Mouse (Mus musculus): Measurements from ENCODE around the gene Hemk1. TPM values are rescaled to one million over a fixed set of nuclear protein-coding genes. Genes with fewer than 3 reads are reported as not detected.

Gene Hemk1
- polyA plus RNA-seq, 1 experiment: 14.1 TPM

GRCm38 (mm10) chr9:107335046-107335445 lies 3.1 kb downstream of the Hemk1 start:
- H3K36me3 ChIP-seq (ENCODE audit: control insufficient read depth, insufficient read depth): no peaks in the 10 kb centered on the region
- H3K79me3 ChIP-seq (ENCODE audit: low read depth): no peaks in the 10 kb centered on the region
- no peaks in the 10 kb centered on the region for H3K27me3 ChIP-seq (ENCODE audit: control insufficient read depth, insufficient read depth, insufficient read length)
- no peak overlapping the region for H3ac ChIP-seq (ENCODE audit: control insufficient read depth, insufficient read length, low read depth)
- TF ChIP-seq FOSL1 (IDR thresholded peaks at IDR 0.05; ENCODE audit: insufficient read depth, low read length, poor library complexity, severe bottlenecking) (no peak), MYOG (IDR thresholded peaks at IDR 0.05; ENCODE audit: control insufficient read depth, extremely low read depth, insufficient read length) (no peak), MYOD1 (IDR thresholded peaks at IDR 0.05; ENCODE audit: control insufficient read depth, insufficient read length, low read depth) (no peak), MAX (IDR thresholded peaks at IDR 0.05) (no peak), USF1 (IDR thresholded peaks at IDR 0.05; ENCODE audit: low read depth) (no peak), CEBPB (IDR thresholded peaks at IDR 0.05; ENCODE audit: low read depth) (no peak)
- H3K4me3 ChIP-seq (ENCODE audit: insufficient read depth, poor library complexity, severe bottlenecking): no peak overlapping the region
- no peaks in the 10 kb centered on the region for H3K79me2 ChIP-seq (ENCODE audit: control insufficient read depth, insufficient read depth)

GRCm38 (mm10) chr9:107334356-107334755 lies 3.8 kb downstream of the Hemk1 start:
- Histone ChIP-seq H3K79me2 (ENCODE audit: control insufficient read depth, insufficient read depth) (no peaks in the 10 kb centered on the region), H3K4me3 (ENCODE audit: insufficient read depth, poor library complexity, severe bottlenecking) (no peak overlapping the region), H3ac (ENCODE audit: control insufficient read depth, insufficient read length, low read depth) (no peak overlapping the region), H3K27me3 (ENCODE audit: control insufficient read depth, insufficient read depth, insufficient read length) (no peaks in the 10 kb centered on the region), H3K36me3 (ENCODE audit: control insufficient read depth, insufficient read depth) (no peaks in the 10 kb centered on the region), H3K79me3 (ENCODE audit: low read depth) (no peaks in the 10 kb centered on the region)
- TF ChIP-seq FOSL1 (IDR thresholded peaks at IDR 0.05; ENCODE audit: insufficient read depth, low read length, poor library complexity, severe bottlenecking) (no peak), USF1 (IDR thresholded peaks at IDR 0.05; ENCODE audit: low read depth) (no peak), CEBPB (IDR thresholded peaks at IDR 0.05; ENCODE audit: low read depth) (no peak), CTCF (IDR thresholded peaks at IDR 0.05; ENCODE audit: control insufficient read depth, insufficient read depth, insufficient read length) (no peak), MYOD1 (IDR thresholded peaks at IDR 0.05; ENCODE audit: control insufficient read depth, insufficient read length, low read depth) (no peak), MYOG (IDR thresholded peaks at IDR 0.05; ENCODE audit: control insufficient read depth, extremely low read depth, insufficient read length) (no peak), MAX (IDR thresholded peaks at IDR 0.05) (no peak)

- no peaks in the 10 kb centered on the region for H3K36me3 ChIP-seq (ENCODE audit: control insufficient read depth, insufficient read depth)
- H3K79me2 ChIP-seq (ENCODE audit: control insufficient read depth, insufficient read depth): no peaks in the 10 kb centered on the region
- TF ChIP-seq MYOG (IDR thresholded peaks at IDR 0.05; ENCODE audit: control insufficient read depth, extremely low read depth, insufficient read length) (no peak), USF1 (IDR thresholded peaks at IDR 0.05; ENCODE audit: low read depth) (no peak), CEBPB (IDR thresholded peaks at IDR 0.05; ENCODE audit: low read depth) (no peak), MYOD1 (IDR thresholded peaks at IDR 0.05; ENCODE audit: control insufficient read depth, insufficient read length, low read depth) (no peak), FOSL1 (IDR thresholded peaks at IDR 0.05; ENCODE audit: insufficient read depth, low read length, poor library complexity, severe bottlenecking) (no peak), CTCF (IDR thresholded peaks at IDR 0.05; ENCODE audit: control insufficient read depth, insufficient read depth, insufficient read length) (no peak), MAX (IDR thresholded peaks at IDR 0.05) (no peak)
- no peak overlapping the region for H3K4me3 ChIP-seq (ENCODE audit: insufficient read depth, poor library complexity, severe bottlenecking)
- H3K79me3 ChIP-seq (ENCODE audit: low read depth): no peaks in the 10 kb centered on the region
- no peaks in the 10 kb centered on the region for H3K27me3 ChIP-seq (ENCODE audit: control insufficient read depth, insufficient read depth, insufficient read length)
- no peak overlapping the region for H3ac ChIP-seq (ENCODE audit: control insufficient read depth, insufficient read length, low read depth)
Measured at GRCm38 (mm10) chr9:107333686-107334085, 4.5 kb downstream of the Hemk1 start.

GRCm38 (mm10) chr9:107330791-107331190 lies 7.4 kb downstream of the Hemk1 start:
- Histone ChIP-seq H3ac (ENCODE audit: control insufficient read depth, insufficient read length, low read depth) (no peak overlapping the region), H3K79me2 (ENCODE audit: control insufficient read depth, insufficient read depth) (no peaks in the 10 kb centered on the region), H3K4me3 (ENCODE audit: insufficient read depth, poor library complexity, severe bottlenecking) (no peak overlapping the region), H3K27me3 (ENCODE audit: control insufficient read depth, insufficient read depth, insufficient read length) (no peaks in the 10 kb centered on the region), H3K36me3 (ENCODE audit: control insufficient read depth, insufficient read depth) (no peaks in the 10 kb centered on the region), H3K79me3 (ENCODE audit: low read depth) (no peaks in the 10 kb centered on the region)
- no peak for TF ChIP-seq MYOD1 (IDR thresholded peaks at IDR 0.05; ENCODE audit: control insufficient read depth, insufficient read length, low read depth)
- no peak for TF ChIP-seq CEBPB (IDR thresholded peaks at IDR 0.05; ENCODE audit: low read depth)
- no peak for TF ChIP-seq MAX (IDR thresholded peaks at IDR 0.05)
- no peak for TF ChIP-seq USF1 (IDR thresholded peaks at IDR 0.05; ENCODE audit: low read depth)
- no peak for TF ChIP-seq FOSL1 (IDR thresholded peaks at IDR 0.05; ENCODE audit: insufficient read depth, low read length, poor library complexity, severe bottlenecking)
- no peak for TF ChIP-seq MYOG (IDR thresholded peaks at IDR 0.05; ENCODE audit: control insufficient read depth, extremely low read depth, insufficient read length)
- TF ChIP-seq CTCF (IDR thresholded peaks at IDR 0.05; ENCODE audit: control insufficient read depth, insufficient read depth, insufficient read length): no peak

- H3K79me3 ChIP-seq (ENCODE audit: low read depth): no peaks in the 10 kb centered on the region
- H3K36me3 ChIP-seq (ENCODE audit: control insufficient read depth, insufficient read depth): no peaks in the 10 kb centered on the region
- H3ac ChIP-seq (ENCODE audit: control insufficient read depth, insufficient read length, low read depth): no peak overlapping the region
- no peaks in the 10 kb centered on the region for H3K79me2 ChIP-seq (ENCODE audit: control insufficient read depth, insufficient read depth)
- no peaks in the 10 kb centered on the region for H3K27me3 ChIP-seq (ENCODE audit: control insufficient read depth, insufficient read depth, insufficient read length)
- H3K4me3 ChIP-seq (ENCODE audit: insufficient read depth, poor library complexity, severe bottlenecking): no peak overlapping the region
- TF ChIP-seq USF1 (IDR thresholded peaks at IDR 0.05; ENCODE audit: low read depth) (no peak), MAX (IDR thresholded peaks at IDR 0.05) (no peak), MYOD1 (IDR thresholded peaks at IDR 0.05; ENCODE audit: control insufficient read depth, insufficient read length, low read depth) (no peak), CTCF (IDR thresholded peaks at IDR 0.05; ENCODE audit: control insufficient read depth, insufficient read depth, insufficient read length) (no peak), FOSL1 (IDR thresholded peaks at IDR 0.05; ENCODE audit: insufficient read depth, low read length, poor library complexity, severe bottlenecking) (no peak), CEBPB (IDR thresholded peaks at IDR 0.05; ENCODE audit: low read depth) (no peak), MYOG (IDR thresholded peaks at IDR 0.05; ENCODE audit: control insufficient read depth, extremely low read depth, insufficient read length) (no peak)
Measured at GRCm38 (mm10) chr9:107327879-107328620, 10.1 kb downstream of the Hemk1 start.

Data from C2C12 (cell line).